Mouse (Mus musculus) Patski (cell line): ENCODE measurements around the gene Prkar1b. TPM values are rescaled to one million over a fixed set of nuclear protein-coding genes. Genes with fewer than 3 reads are reported as not detected.

Source experiments
- ATAC-seq: fragments of 100-300 bp; one replicate; pipeline ENCODE4 v1.8.0; 2021
- CTCF ChIA-PET: fragments of 350-600 bp; sonication (Branson Sonifier 250); formaldehyde crosslinking; loops from one replicate; lab custom pipeline; 2022; ENCODE audit warnings: inconsistent platforms; lab: Charles Lee
- POLR2A ChIA-PET: fragments of 350-600 bp; sonication (Branson Sonifier 250); formaldehyde crosslinking; loops from one replicate; lab custom pipeline; 2022; ENCODE audit warnings: antibody characterized with exemption, inconsistent platforms; lab: Charles Lee
- DNase-seq: peaks from one replicate; pipeline ENCODE4 v3.0.0-alpha.2; 2011; ENCODE audit warnings: low read depth, low spot score
- H3K27me3 ChIP-seq: fragments of 371-371 bp; one replicate; pipeline ENCODE4 v1.5.1; 2021
- CTCF ChIP-seq: fragments of 100-300 bp; IDR thresholded peaks from one replicate; pipeline ENCODE4 v1.5.1; 2021
- in situ Hi-C: fragments of 300-500 bp; cut with MboI; formaldehyde crosslinking; loops from 3 replicates; pipeline ENCODE4 v1.11.1; 2018; ENCODE audit warnings: low pct_unique_long_range_greater_than_20kb, mixed read lengths
- polyA plus RNA-seq: library from polyadenylated mRNA; unstranded; gene quantifications from one replicate; pipeline ENCODE4 v1.2.3, GENCODE M21; 2021

Prkar1b gene
- polyA plus RNA-seq, 1 experiment from 2014 or later: 0.55 TPM

DNA sequence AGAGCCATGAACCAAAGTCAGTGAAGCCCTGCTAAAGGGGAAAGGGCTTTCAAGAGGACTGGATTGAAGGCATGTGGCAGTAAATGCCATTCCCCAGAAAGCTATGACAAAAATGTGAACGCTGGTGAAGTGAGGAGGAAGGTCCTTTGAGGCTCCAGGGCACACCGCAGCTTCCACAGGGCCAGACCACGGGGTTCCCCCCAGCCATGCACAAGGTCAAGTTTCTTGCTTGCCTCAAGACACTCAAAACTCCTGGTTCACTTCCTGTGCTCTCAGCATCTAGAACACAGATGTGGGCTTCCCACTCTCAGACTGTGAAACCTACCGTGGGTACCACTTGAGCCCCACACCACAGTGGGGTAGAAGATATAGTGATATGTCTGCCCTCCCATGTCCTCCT is 106.3 kb downstream of the Prkar1b start:
- no peaks in the 10 kb centered on the region for H3K27me3 ChIP-seq
- ATAC-seq: peak; percentile 48
- no peak for DNase-seq
- ChIA-PET POLR2A (no interaction called here), CTCF (no interaction called here)
- no peak for TF ChIP-seq CTCF
- in situ Hi-C loops: no loop called here

DNA sequence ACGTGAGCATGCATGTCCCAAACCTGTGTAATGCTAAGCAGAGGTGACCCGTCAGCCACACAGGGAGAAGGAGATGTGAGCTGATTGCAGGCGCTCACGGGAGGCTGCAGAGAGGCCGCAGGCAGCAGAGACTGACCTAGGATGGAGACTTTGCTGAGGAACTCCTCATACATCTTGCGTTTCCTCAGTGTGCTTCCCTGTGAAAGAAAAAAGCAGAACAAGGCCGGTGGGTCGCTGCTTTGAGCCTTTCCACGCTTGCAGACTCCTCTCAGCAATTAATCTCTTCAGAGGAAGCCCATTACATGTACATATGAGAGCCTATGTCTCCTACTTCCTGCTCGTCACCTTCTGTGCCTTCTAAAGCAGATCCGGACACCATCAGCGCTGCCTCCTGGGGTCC is 107.5 kb downstream of the Prkar1b start:
- in situ Hi-C loops: no loop called here
- TF ChIP-seq CTCF: no peak
- ChIA-PET CTCF (no interaction called here), POLR2A (no interaction called here)
- DNase-seq: no peak
- no peaks in the 10 kb centered on the region for H3K27me3 ChIP-seq
- no peak for ATAC-seq

DNA sequence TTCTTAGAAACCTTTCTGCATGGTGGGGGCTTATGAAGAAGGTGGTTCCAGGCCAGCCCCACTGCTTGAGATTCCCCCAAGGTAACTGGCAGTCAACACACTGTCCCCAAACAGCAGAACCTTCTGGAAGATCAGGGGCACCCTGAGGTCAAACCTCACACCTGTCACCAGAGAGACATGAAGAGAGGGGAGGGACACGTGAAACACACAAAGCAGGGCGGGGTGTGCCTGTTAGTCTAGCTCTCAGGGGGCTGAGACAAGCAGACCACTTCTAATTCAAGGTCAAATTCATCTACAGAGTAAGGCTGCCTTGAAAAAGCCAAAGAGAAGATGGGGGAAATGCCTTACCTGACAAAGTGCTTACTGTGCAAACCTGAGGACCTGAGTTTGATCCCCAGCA is 114.6 kb downstream of the Prkar1b start:
- POLR2A ChIA-PET: interaction anchor here (0.6 to 1.9 kb wide), 3 partner anchors 32 to 131 kb away, joined by 3 to 7 read pairs (median 4); no protein-coding TSS in a partner anchor
- in situ Hi-C loops: no loop called here
- ATAC-seq (no peak), DNase-seq (no peak)
- no peak for TF ChIP-seq CTCF
- CTCF ChIA-PET: interaction anchor here (1.0 kb wide), 1 partner anchor 41 kb away, joined by 3 read pairs; no protein-coding TSS in a partner anchor
- no peaks in the 10 kb centered on the region for H3K27me3 ChIP-seq

DNA sequence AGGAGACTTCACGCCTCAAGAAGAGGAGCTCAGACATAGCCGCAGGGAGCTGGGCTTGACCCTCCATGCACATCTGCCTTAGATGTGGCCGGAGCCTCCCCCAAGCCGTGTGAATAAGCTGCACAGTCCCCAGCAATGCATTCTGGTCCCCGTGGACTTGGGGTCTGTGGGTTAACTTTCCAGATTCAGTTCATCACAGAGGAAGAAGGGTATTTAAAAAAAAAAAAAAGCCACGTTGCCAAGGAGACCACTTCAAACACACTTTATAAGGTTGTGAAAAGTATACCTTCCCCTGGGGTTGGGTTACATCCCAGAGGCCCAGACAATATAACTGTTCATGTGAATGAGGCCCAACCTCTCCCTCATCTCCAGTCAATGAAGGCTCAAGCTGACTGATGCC is 115.1 kb downstream of the Prkar1b start:
- in situ Hi-C loops: no loop called here
- TF ChIP-seq CTCF: no peak
- no peak for DNase-seq
- no peaks in the 10 kb centered on the region for H3K27me3 ChIP-seq
- ChIA-PET POLR2A (interaction anchor here (0.6 to 1.9 kb wide), 4 partner anchors 30 to 132 kb away, joined by 3 to 7 read pairs (median 4); no protein-coding TSS in a partner anchor), CTCF (interaction anchor here (0.9 to 1.0 kb wide), 2 partner anchors 25 to 41 kb away, joined by 3 read pairs; no protein-coding TSS in a partner anchor)
- no peak for ATAC-seq

DNA sequence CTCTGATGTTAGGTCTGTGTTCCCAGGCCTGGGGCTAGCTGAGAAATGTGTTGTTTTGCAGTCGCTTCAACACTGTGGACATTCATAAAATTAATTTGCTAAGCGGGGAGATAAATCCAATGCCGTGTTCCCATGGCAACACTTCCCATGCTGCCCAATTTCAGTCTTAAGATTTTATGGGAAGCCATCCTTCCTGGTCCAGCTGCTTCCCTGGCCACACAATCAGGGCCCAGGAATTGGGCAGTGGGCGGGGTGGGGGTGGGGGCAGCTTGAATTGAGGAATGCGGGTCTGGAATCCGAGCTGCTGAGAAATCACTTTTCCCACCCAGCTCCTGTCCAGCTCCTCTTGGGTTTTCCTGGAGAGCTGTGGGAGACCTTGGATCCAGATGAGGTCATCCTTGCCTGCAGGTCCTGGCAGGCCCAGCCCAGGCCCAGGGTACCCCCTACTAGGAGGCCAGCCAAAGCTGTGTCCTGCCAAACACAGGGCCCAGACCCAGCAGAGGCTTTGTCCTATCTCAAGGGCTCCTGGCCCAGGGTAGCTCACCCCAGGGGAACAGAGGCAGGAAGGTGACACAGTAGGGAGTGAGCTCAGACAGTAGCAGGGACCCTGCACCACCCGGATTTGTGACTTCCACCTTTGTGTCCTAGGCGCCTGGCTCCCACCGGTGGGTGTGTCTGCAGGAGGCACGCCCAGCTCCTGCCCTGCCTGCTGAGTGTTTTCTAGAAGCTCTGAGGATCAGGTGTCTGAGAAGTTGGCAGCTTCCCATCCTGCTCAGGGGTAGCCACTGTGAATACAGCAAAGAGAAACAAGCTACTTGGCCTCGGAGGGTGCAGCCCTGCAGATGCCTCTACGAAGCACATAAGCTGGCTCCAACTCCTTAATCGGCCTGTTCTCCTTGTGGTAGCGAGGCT is 116.1 kb downstream of the Prkar1b start:
- POLR2A ChIA-PET: interaction anchor here (0.6 to 1.9 kb wide), 3 partner anchors 27 to 49 kb away, joined by 3 to 7 read pairs (median 6); no protein-coding TSS in a partner anchor
- CTCF ChIA-PET: interaction anchor here (0.7 to 1.9 kb wide), 6 partner anchors 11 to 43 kb away, joined by 3 to 6 read pairs (median 3); no protein-coding TSS in a partner anchor
- no peaks in the 10 kb centered on the region for H3K27me3 ChIP-seq
- in situ Hi-C loops: no loop called here
- ATAC-seq (peak; percentile 66), DNase-seq (no peak)
- no peak for TF ChIP-seq CTCF

DNA sequence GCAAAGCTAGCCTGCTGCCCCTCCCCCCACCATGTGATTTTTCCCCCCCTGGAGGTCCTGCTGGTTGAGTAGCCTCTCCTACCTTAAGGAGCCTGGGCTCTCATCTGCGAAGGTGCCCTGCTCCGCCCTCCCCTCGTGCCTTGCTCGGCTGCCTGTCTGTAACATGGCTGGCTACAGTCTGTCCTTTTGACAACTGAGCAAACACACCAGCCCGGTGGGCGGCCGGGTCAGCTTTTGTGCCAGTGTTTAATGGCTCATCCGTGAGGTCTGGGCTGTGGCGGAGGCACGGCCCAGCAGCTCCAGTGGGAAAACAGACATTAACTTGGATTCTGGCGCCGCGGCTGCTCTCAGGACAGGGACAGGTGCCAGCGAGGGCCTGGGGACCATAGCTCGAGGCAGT is 122.2 kb downstream of the Prkar1b start:
- H3K27me3 ChIP-seq: no peaks in the 10 kb centered on the region
- in situ Hi-C loops: no loop called here
- ATAC-seq: peak; percentile 22
- ChIA-PET POLR2A (interaction anchor here (1.6 kb wide), 1 partner anchor 17 kb away, joined by 3 read pairs; no protein-coding TSS in a partner anchor), CTCF (interaction anchor here (1.3 kb wide), 1 partner anchor 18 kb away, joined by 3 read pairs; no protein-coding TSS in a partner anchor)
- no peak for DNase-seq
- TF ChIP-seq CTCF: no peak

DNA sequence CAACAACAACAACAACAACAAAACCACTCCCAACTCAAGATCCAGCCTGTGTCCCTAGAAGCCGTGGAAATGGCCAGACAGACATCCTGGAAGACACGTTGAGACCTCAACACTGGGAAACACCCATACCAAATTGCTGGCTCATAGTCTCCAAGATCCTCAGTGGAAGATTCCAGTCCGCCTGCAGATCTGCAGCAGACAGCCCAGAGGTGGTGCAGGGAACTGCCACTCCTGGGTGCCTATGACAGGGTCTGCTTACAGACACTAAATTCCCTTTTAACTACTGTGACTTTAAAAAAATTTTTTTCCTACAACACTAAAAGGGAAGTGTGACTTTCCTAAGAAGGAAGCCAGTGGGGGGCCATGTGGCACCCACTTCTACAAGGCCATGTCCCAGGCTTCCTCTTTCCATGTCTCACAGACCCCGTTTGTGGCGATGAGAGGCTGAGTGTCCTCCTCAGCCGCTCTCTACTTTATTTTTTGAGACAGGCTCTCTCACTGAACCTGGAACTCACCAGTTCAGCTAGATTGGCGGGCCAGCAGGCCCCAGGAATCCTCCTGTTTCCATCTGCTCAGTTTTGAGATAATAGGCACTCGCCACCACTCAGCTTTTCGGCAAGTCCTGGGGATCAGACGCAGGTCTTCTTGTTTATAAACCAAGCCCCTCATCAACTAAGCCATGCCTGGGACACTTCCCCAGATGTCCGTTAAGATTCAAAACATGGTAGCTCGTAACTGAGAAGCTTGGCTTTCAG is 125.3 kb downstream of the Prkar1b start:
- ATAC-seq (no peak), DNase-seq (no peak)
- CTCF ChIA-PET: no interaction called here
- H3K27me3 ChIP-seq: no peaks in the 10 kb centered on the region
- in situ Hi-C loops: loop anchor here (25.0 kb wide), 1 partner anchor 1237 kb away; the partner anchor contains the start of genes Mepce, Ppp1r35 and Zcwpw1
- POLR2A ChIA-PET: interaction anchor here (0.5 to 1.2 kb wide), 2 partner anchors 11 to 473 kb away, joined by 3 to 4 read pairs; no protein-coding TSS in a partner anchor
- TF ChIP-seq CTCF: no peak

DNA sequence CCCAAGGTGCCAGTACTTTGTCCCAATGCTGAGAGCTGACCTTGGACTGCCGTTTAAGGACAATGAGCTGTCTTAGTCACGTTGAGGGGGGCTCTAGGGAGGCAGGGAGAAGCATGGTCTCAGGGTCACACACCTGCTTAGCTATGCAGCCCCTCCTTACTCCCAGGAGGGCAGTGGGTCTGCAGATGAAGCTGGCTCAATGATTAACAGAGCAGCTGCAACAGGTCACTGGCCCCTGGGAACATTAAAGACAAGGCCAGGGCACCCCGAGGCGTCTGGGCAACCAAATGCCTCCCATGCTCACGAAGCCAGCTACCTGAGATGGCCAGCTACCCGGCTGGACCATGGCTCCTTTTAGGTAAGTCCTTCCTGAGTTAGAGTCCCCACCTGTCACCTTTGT is 129.2 kb downstream of the Prkar1b start:
- TF ChIP-seq CTCF: no peak
- DNase-seq: no peak
- H3K27me3 ChIP-seq: no peaks in the 10 kb centered on the region
- in situ Hi-C loops: loop anchor here (25.0 kb wide), 1 partner anchor 1233 kb away; the partner anchor contains the start of genes Mepce, Ppp1r35 and Zcwpw1
- ATAC-seq: no peak
- POLR2A ChIA-PET: no interaction called here
- CTCF ChIA-PET: interaction anchor here (0.9 to 1.5 kb wide), 2 partner anchors 13 to 121 kb away, joined by 3 to 5 read pairs; no protein-coding TSS in a partner anchor

DNA sequence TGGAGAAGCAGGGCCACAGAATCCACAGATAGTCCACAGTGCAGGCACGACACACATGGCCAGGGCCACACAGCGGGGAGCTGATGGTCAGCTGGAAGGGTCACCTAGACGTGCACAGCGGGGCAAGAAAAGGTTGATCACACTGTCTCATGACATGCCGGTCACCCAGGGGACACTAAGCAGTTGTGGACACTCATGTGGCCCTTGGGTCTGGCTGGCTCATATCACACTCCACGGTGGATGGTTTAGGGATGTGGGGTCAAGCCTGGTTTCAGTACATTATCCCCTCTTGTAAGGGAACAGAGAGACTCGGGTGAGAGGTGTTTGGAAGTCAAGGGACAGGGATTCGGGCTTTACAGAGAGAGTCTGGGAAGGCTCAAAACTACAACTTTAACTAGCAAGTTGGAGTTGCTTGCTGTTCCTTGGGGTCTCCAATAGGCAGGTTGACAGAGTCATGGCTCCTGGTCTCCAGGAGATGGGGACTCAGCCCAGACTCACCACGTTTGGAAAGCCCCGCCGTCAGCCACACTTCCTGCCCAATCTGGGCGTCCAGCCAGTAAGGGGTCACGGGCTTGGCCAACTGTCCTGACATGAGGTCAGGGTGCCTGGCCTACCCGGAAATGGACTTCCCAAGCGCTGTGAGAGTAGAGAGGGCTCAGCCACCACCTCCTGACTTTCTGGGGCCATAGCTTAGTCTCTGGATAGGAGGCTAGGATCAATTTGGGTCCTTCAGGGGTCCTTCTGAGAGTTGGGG is 132.3 kb downstream of the Prkar1b start:
- ChIA-PET POLR2A (no interaction called here), CTCF (no interaction called here)
- H3K27me3 ChIP-seq: no peaks in the 10 kb centered on the region
- DNase-seq: no peak
- ATAC-seq: no peak
- no peak for TF ChIP-seq CTCF
- in situ Hi-C loops: loop anchor here (25.0 kb wide), 1 partner anchor 1230 kb away; the partner anchor contains the start of genes Mepce, Ppp1r35 and Zcwpw1
